Mouse (Mus musculus): ENCODE measurements at regions not wholly inside any gene's neighbourhood (a gene's known extent, or its start where the extent isn't known, plus 50 kb on each side); places are given as distances from the start of the nearest gene placed in this dataset.

GRCm38 (mm10) chr7:75981560-75981959 is 133.4 kb downstream of the Klhl25 start:
- H3K4me3 ChIP-seq (ENCODE audit: insufficient read depth, low read depth, low read length), result no peak overlapping the region
- 94% methylated on average over 5 of the region's 5 CpGs for WGBS
- no peak overlapping the region for H3K27ac ChIP-seq (ENCODE audit: insufficient read depth, low read depth, low read length)
- peaks cover 4% of the 10 kb centered on the region for H3K4me1 ChIP-seq (ENCODE audit: control insufficient read depth, insufficient read depth, low read length)
- TF ChIP-seq POLR2A (IDR thresholded peaks at IDR 0.05; ENCODE audit: insufficient read depth, low read depth, low read length) (no peak), CTCF (IDR thresholded peaks at IDR 0.05; ENCODE audit: insufficient read depth, low read depth, low read length) (no peak)

DNA sequence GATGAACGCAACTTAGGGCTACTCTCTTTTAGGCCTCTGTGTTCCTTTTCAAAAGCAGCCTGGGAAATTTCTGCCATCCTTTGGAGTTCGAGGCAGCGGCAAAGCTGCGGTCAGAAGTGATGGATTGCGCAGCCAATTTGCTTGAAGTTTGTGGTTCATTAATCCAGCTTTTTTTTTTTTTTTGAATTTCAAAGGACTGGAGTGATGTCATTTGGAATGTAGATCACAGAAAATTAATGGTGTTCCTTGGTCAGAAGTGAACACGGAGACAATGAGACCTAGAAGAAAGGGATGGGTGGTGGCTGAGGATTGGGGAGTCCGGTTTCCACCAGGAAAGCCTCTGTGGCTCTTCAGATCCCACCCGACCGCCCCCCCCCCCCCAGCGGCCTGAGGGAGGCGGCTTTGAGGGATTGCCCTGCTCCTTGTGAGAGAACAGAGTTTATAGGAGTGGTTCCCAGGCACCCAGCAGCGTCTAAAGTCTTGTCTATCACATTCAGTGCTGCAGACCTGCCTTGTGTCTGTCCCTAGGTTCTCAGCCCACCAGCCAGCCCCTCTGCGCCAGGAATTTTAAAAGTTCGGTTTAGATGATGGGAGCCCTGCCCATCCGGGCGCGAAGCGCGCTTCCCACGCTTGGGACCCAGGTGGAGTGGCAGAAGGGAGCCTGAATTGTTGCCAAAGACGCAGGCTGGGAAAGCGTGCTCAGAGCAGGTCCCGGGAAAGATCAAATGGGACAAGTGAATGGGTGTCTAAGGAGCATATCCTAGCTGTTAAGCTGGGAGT is 135.1 kb downstream of the Klhl25 start:
- WGBS, result 26% methylated on average over 23 of the region's 23 CpGs
- Histone ChIP-seq H3K4me3 (ENCODE audit: insufficient read depth, low read depth, low read length) (no peak overlapping the region), H3K4me1 (ENCODE audit: control insufficient read depth, insufficient read depth, low read length) (peaks cover 4% of the 10 kb centered on the region), H3K27ac (ENCODE audit: insufficient read depth, low read depth, low read length) (no peak overlapping the region)
- TF ChIP-seq CTCF (IDR thresholded peaks at IDR 0.05; ENCODE audit: insufficient read depth, low read depth, low read length) (no peak), POLR2A (IDR thresholded peaks at IDR 0.05; ENCODE audit: insufficient read depth, low read depth, low read length) (no peak)

GRCm38 (mm10) chr7:75983809-75984171 is 135.7 kb downstream of the Klhl25 start:
- TF ChIP-seq POLR2A (IDR thresholded peaks at IDR 0.05; ENCODE audit: insufficient read depth, low read depth, low read length), result no peak
- no peak for TF ChIP-seq CTCF (IDR thresholded peaks at IDR 0.05; ENCODE audit: insufficient read depth, low read depth, low read length)
- no peak overlapping the region for H3K4me3 ChIP-seq (ENCODE audit: insufficient read depth, low read depth, low read length)
- 28% methylated on average over 7 of the region's 7 CpGs for WGBS
- peaks cover 4% of the 10 kb centered on the region for H3K4me1 ChIP-seq (ENCODE audit: control insufficient read depth, insufficient read depth, low read length)
- no peak overlapping the region for H3K27ac ChIP-seq (ENCODE audit: insufficient read depth, low read depth, low read length)

DNA sequence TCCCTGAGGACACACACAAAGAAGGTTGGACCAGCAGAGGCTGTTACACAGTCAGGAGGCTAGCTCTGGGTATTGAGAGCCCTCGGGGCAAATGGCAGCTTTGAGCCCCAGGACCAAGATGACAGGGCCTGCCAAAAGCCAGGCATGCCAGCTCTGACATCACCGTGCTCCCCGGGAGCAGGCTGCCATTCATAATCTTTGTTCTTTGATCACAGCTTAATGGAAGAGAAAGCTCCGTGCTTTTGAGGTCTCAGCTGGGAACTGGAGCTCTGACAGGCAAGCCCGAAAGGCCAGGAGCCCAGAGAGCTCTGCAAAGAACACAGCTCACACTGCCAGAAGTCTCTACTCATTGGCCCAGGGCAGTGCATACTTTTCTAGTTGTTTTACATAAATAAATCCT is 150.7 kb downstream of the Klhl25 start:
- 31% methylated on average over 5 of the region's 5 CpGs for WGBS
- Histone ChIP-seq H3K4me3 (ENCODE audit: insufficient read depth, low read depth, low read length) (no peak overlapping the region), H3K27ac (ENCODE audit: insufficient read depth, low read depth, low read length) (no peak overlapping the region), H3K4me1 (ENCODE audit: control insufficient read depth, insufficient read depth, low read length) (no peaks in the 10 kb centered on the region)
- no peak for TF ChIP-seq CTCF (IDR thresholded peaks at IDR 0.05; ENCODE audit: insufficient read depth, low read depth, low read length)
- TF ChIP-seq POLR2A (IDR thresholded peaks at IDR 0.05; ENCODE audit: insufficient read depth, low read depth, low read length), result no peak

DNA sequence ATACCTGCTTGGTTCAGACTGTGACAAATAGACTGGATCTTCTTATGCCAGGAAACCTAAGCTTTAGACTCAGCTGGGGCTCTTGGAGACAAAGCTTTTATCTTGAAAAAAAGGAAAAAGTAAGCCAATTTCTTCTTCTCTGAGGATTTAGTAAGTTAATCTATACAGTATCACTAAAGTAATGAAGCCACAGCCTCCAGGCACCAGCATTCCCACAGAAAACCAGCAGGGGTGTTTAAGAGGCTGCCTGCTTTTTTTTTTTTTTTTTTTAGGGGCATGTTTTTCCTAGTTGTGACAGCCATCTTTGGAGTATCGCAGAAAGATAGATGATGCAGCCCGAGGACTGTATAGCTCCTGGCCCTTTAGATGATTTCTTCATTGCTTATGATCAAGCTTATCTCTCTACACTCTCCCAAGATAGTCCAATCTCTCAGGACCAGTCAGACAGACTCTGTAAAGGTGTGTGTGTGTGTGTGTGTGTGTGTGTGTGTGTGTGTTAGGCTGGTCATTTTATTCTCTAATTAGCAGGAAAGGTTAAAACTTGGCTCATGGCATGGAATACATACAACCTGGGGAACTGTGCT is 151.3 kb downstream of the Klhl25 start:
- 50% methylated on average over 2 of the region's 2 CpGs for WGBS
- Histone ChIP-seq H3K27ac (ENCODE audit: insufficient read depth, low read depth, low read length) (no peak overlapping the region), H3K4me3 (ENCODE audit: insufficient read depth, low read depth, low read length) (no peak overlapping the region), H3K4me1 (ENCODE audit: control insufficient read depth, insufficient read depth, low read length) (no peaks in the 10 kb centered on the region)
- no peak for TF ChIP-seq CTCF (IDR thresholded peaks at IDR 0.05; ENCODE audit: insufficient read depth, low read depth, low read length)
- no peak for TF ChIP-seq POLR2A (IDR thresholded peaks at IDR 0.05; ENCODE audit: insufficient read depth, low read depth, low read length)

- Histone ChIP-seq H3K27ac (ENCODE audit: insufficient read depth, low read depth, low read length) (no peak overlapping the region), H3K4me1 (ENCODE audit: control insufficient read depth, insufficient read depth, low read length) (no peaks in the 10 kb centered on the region), H3K4me3 (ENCODE audit: insufficient read depth, low read depth, low read length) (no peak overlapping the region)
- TF ChIP-seq POLR2A (IDR thresholded peaks at IDR 0.05; ENCODE audit: insufficient read depth, low read depth, low read length) (no peak), CTCF (IDR thresholded peaks at IDR 0.05; ENCODE audit: insufficient read depth, low read depth, low read length) (no peak)
- 88% methylated on average over 1 of the region's 1 CpGs for WGBS
Observed at GRCm38 (mm10) chr7:76001012-76001411, 152.9 kb downstream of the Klhl25 start.

DNA sequence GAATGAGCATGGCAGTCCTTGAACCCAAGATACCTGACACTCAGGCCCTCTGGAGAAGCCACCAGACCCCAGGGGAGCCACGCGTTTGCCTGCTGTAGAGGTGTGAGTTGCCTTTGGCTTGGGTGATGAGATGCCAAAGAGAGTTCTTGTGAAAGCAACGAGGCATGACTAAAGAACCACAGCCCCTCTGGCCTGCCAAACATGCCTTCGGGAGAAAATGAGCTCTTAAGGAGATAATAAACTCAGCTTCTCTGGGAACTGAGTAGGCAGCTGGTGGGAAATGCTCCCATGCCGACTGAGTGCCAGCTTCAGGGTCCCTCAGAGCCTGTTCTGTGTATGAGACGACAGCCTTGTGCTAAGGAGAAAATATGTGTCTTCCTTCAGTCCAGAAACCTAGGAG is 160.1 kb downstream of the Klhl25 start:
- no peak overlapping the region for H3K27ac ChIP-seq (ENCODE audit: insufficient read depth, low read depth, low read length)
- no peak for TF ChIP-seq CTCF (IDR thresholded peaks at IDR 0.05; ENCODE audit: insufficient read depth, low read depth, low read length)
- TF ChIP-seq POLR2A (IDR thresholded peaks at IDR 0.05; ENCODE audit: insufficient read depth, low read depth, low read length), result no peak
- H3K4me1 ChIP-seq (ENCODE audit: control insufficient read depth, insufficient read depth, low read length), result no peaks in the 10 kb centered on the region
- WGBS, result 25% methylated on average over 6 of the region's 6 CpGs
- no peak overlapping the region for H3K4me3 ChIP-seq (ENCODE audit: insufficient read depth, low read depth, low read length)

DNA sequence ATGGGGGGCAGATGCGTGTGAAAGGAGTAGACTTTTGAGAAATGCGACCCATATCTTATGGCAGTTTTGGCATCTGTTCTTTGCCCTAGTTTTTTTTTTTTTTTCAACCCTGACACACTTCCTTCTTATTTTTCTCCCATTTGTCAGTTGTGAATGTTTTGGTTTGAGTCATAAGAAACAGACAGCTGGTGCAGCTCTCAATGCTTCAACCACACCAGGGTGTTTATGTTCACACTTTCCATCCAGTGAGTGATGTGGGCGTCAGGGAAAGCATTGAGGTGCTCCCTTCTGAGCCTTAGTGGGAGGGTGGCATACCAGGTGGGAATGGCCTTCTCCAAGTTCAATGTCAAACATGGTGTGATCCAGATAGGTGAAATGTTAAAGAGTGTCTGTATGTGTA is 181.9 kb upstream of the Agbl1 start:
- TF ChIP-seq POLR2A (IDR thresholded peaks at IDR 0.05; ENCODE audit: insufficient read depth, low read depth, low read length), result no peak
- TF ChIP-seq CTCF (IDR thresholded peaks at IDR 0.05; ENCODE audit: insufficient read depth, low read depth, low read length), result no peak
- Histone ChIP-seq H3K4me3 (ENCODE audit: insufficient read depth, low read depth, low read length) (no peak overlapping the region), H3K4me1 (ENCODE audit: control insufficient read depth, insufficient read depth, low read length) (no peaks in the 10 kb centered on the region), H3K27ac (ENCODE audit: insufficient read depth, low read depth, low read length) (no peak overlapping the region)
- WGBS, result 92% methylated on average over 3 of the region's 3 CpGs

DNA sequence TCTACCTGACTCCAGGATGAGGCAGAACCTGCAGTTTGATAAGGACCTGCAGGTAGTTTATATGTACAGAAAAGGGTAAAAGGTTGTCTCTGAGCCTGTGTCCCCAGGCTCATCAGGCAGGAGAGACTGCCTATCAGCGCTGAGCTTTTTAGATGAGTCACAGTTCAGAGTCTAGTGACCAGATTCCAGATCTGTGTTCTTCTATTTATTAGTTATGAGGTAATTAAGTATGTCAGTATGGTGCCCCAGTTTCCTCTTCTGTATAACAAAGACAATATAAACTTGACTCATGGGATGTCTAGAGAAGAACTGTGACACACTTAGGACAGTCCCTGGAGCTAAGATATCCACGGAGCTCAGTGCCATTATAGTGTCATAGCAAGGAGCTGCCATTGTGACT is 180.3 kb upstream of the Agbl1 start:
- 86% methylated on average over 2 of the region's 2 CpGs for WGBS
- Histone ChIP-seq H3K4me3 (ENCODE audit: insufficient read depth, low read depth, low read length) (no peak overlapping the region), H3K4me1 (ENCODE audit: control insufficient read depth, insufficient read depth, low read length) (no peaks in the 10 kb centered on the region), H3K27ac (ENCODE audit: insufficient read depth, low read depth, low read length) (no peak overlapping the region)
- TF ChIP-seq POLR2A (IDR thresholded peaks at IDR 0.05; ENCODE audit: insufficient read depth, low read depth, low read length) (no peak), CTCF (IDR thresholded peaks at IDR 0.05; ENCODE audit: insufficient read depth, low read depth, low read length) (no peak)

Measured in olfactory bulb, adult 2 months (tissue).